Mouse (Mus musculus) kidney, adult 2 months (tissue): ENCODE results near the gene Prr19. TPM values are rescaled to one million over a fixed set of nuclear protein-coding genes. Genes with fewer than 3 reads are reported as not detected.
"Not testable (repeated sequence)": the region's sequence is repeated elsewhere in the genome, so short reads cannot be mapped to it uniquely, and the experiment has no call there.

Source experiments
- DNase-seq: peaks from one replicate; pipeline ENCODE4 v3.0.0; 2021
- H3K27ac ChIP-seq: fragments of 200-500 bp; 2 replicates; pipeline ENCODE4 v1.5.1; 2012; ENCODE audit warnings: low read depth, low read length, control low read depth, inconsistent platforms; ENCODE audit not compliant: insufficient read depth
- H3K27me3 ChIP-seq: fragments of 200-500 bp; replicated peaks from 2 replicates; pipeline ENCODE4 v1.6.1; 2012; ENCODE audit warnings: mild to moderate bottlenecking, moderate library complexity, low read length, inconsistent platforms; ENCODE audit not compliant: control insufficient read depth, insufficient read depth
- H3K36me3 ChIP-seq: fragments of 200-500 bp; 2 replicates; pipeline ENCODE4 v1.6.1; 2012; ENCODE audit warnings: mild to moderate bottlenecking, moderate library complexity, low read length, inconsistent platforms; ENCODE audit not compliant: control insufficient read depth, insufficient read depth
- H3K4me1 ChIP-seq: fragments of 200-500 bp; 2 replicates; pipeline ENCODE4 v1.6.1; 2011; ENCODE audit warnings: low read length; ENCODE audit not compliant: control insufficient read depth, insufficient read depth
- H3K4me3 ChIP-seq: fragments of 200-500 bp; 2 replicates; pipeline ENCODE4 v1.5.1; 2011; ENCODE audit warnings: mild to moderate bottlenecking, low read depth, low read length, control low read depth; ENCODE audit not compliant: insufficient read depth
- CTCF ChIP-seq: fragments of 200-500 bp; conservative IDR thresholded peaks from 2 replicates; pipeline ENCODE4 v1.5.1; 2011; ENCODE audit warnings: low read depth, mild to moderate bottlenecking, control low read depth, low read length, moderate library complexity, mixed read lengths; ENCODE audit not compliant: insufficient read depth, insufficient read length
- POLR2A ChIP-seq: fragments of 200-500 bp; IDR thresholded peaks from one replicate; pipeline ENCODE4 v1.6.1; 2011; ENCODE audit warnings: low read depth, low read length, control low read depth
- WGBS: fragments of 180-500 bp; shearing (Covaris S2); methylation state at CpG from one replicate; pipeline ENCODE4 v1.1.7; 2018; 5-methylcytosine and 5-hydroxymethylcytosine counted together
- polyA plus RNA-seq: library from polyadenylated mRNA; depleted of rRNA; stranded (reverse); fragments of >200 nt; gene quantifications from 2 replicates; pipeline ENCODE4 v1.2.3, GENCODE M21; 2012

Prr19 gene
- polyA plus RNA-seq, 1 experiment = 0.08 TPM

DNA sequence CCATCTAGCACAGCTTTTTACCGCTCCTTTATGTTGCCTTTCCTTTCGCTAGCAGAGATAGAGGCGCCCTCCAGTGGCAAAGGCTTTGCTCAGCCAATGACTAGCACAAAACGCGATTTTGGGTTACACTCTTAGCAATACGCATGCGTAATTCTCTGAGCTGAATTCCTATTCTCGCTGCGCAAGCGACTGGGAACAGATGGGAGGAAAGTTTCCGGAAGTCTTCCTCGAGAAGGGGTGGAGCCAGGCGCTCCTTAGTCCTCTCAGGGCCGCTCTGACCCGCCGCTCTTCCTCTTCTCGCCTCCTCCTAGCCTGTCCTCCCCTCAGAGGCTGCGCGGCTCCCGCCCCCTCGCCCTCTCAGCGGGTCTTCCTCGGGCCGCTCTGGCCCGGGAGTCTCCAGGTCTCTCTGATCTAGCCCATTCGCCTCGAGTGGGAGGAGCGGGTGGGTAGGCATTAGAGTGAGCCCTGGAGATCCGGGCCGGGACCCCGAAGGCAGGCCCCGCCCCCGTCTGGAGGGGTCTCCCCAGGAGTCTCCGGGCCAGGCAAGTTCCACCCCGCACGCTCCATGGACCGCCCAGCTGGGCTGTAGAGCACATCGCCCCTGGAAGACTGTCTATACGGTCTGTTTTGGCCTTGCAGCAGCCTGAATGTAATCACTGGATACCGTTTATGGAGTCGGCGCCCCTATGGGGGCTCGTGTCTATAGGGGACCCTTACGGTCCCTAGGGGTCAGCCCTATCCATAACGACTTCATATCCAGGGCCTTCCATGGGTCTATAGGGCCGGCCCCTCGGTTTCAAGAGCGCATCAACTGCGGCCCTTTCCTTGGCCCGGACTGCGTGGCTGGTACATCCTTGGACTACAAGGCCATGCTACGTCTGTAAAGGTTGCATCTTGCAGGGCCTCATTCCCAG is 15.6 kb downstream of the Prr19 start, which contains the start of gene Megf8:
Gene Megf8 (plus strand): TSS at position 633 of the 914 bp plus-strand sequence.
- peak within 1 kb of the TSS; percentile 33 for H3K27ac ChIP-seq
- H3K4me3 ChIP-seq = peak within 1 kb of the TSS; percentile 67
- DNase-seq = peak; percentile 99
- peaks cover 8% of the 10 kb centered on the region for H3K27me3 ChIP-seq
- TF ChIP-seq CTCF (peak; percentile 92), POLR2A (peak; percentile 25)
- 2% methylated on average over 52 of the region's 52 CpGs for WGBS
- H3K4me1 ChIP-seq = peaks cover 3% of the 10 kb centered on the region; the same call in 1 of the 2 replicates
- no peaks in the 10 kb centered on the region for H3K36me3 ChIP-seq

DNA sequence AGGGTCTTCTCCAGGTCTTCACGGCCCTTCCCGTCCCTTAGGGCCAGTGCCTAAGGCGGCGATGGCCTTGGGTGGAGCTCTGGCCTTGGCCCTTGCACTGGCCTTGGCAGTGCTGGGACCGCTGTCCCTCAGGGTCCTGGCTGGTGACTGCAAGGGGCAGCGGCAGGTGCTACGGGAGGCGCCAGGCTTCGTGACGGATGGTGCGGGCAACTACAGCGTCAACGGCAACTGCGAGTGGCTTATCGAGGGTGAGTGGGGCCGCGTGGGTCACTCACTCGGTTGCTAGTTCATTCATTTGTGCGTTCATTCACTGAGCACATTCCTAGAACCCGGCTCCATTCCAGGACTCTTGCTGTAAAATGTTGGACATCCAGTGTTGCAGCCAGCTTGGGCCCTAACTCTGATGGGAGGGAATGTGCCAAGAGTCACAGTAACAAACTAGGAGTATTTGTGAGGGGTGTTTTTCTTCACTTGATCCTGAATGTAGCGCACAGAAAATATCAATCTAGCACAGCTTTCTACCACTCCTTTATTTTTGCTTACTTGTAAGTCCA is 16.3 kb downstream of the Prr19 start:
- WGBS = 15% methylated on average over 21 of the region's 21 CpGs
- Histone ChIP-seq H3K27me3 (peaks cover 8% of the 10 kb centered on the region), H3K36me3 (no peaks in the 10 kb centered on the region), H3K4me3 (peak overlapping the region; percentile 67), H3K27ac (no peak overlapping the region), H3K4me1 (peaks cover 3% of the 10 kb centered on the region; the same call in 1 of the 2 replicates)
- no peak for TF ChIP-seq POLR2A
- no peak for TF ChIP-seq CTCF
- DNase-seq = no peak

DNA sequence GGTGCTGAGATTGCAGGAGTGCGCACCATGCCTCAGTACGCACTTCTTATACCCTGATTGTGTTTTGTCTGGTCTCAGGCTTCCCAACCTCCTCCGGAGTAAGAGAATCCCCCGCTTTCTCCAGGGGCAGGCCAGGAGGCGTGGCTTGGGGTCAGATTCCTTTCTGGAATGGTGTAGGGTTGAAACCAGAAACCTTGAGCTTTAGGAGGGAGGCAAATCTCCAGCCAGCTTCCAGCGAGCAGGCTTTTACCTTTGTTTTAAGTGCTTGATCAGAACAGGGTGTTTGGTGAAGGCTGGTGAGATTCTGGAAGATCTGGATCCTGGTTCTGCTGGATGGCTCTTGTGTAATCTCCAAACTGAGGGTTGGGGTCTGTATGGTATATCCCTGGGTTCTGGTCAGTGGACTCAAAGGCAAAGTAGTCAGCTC is 20.9 kb downstream of the Prr19 start:
- no peaks in the 10 kb centered on the region for H3K4me1 ChIP-seq
- H3K27me3 ChIP-seq = no peaks in the 10 kb centered on the region
- H3K36me3 ChIP-seq = no peaks in the 10 kb centered on the region
- peak; percentile 15 for DNase-seq
- H3K27ac ChIP-seq = no peak overlapping the region
- H3K4me3 ChIP-seq = no peak overlapping the region
- WGBS = 37% methylated on average over 6 of the region's 6 CpGs
- TF ChIP-seq CTCF (no peak), POLR2A (no peak)

DNA sequence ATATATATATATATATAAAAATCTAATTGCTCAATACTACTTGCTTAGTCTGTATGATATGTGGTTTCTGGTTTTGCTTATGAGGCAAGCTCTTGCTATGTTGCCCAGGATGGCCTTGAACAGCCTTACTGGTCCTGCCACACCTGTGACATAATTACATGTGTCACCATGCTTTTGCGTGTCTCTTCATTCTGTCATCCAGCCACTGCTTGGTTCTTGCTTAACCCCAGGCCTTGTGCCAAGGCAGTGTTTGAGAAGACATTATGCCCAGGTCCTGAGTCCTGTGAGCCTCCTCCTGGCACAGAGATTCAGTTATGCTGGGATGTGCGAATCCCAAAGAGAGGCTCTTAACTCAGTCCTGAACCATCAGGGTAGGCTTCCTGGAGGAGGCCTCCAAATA is 22.0 kb downstream of the Prr19 start:
- Histone ChIP-seq H3K27ac (no peak overlapping the region), H3K27me3 (no peaks in the 10 kb centered on the region), H3K36me3 (no peaks in the 10 kb centered on the region), H3K4me1 (no peaks in the 10 kb centered on the region), H3K4me3 (no peak overlapping the region)
- no peak for TF ChIP-seq POLR2A
- no peak for TF ChIP-seq CTCF
- no peak for DNase-seq
- WGBS = 94% methylated on average over 2 of the region's 2 CpGs

DNA sequence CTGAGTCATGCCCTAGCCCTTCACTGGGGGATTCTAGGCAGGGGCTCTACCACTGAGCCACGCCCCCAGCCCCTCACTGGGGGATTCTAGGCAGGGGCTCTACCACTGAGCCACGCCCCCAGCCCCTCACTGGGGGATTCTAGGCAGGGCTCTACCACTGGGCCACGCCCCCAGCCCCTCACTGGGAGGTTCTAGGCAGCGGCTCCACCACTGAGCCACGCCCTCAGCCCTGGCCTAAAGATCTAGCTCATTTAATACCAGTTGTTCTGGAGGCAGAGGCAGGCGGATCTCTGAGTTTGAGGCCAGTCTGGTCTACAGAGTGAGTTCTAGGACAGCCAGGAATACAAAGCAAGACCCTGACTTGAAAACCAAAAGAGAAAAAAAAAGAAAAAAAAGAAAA is 24.2 kb downstream of the Prr19 start:
- H3K27me3 ChIP-seq, H3K27ac ChIP-seq, DNase-seq, H3K4me3 ChIP-seq, H3K36me3 ChIP-seq, H3K4me1 ChIP-seq: not testable (repeated sequence)
- WGBS = 90% methylated on average over 6 of the region's 6 CpGs

DNA sequence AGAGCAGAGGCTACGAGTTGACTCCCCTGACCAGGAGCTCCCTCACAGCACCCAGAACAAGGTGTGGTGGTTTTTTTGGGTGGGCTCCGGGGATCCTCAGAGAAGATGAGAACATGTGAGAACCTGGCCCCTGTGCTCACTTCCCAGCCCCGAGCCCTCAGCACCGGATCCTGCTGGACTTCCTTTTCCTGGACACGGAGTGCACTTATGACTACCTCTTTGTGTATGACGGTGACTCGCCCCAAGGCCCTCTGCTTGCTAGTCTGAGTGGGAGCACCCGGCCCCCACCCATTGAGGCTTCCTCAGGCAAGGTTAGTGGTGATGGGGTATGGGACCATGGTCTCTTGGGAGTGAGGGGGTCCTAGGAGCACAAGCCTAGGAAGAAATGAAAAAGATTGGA is 25.0 kb downstream of the Prr19 start:
- 76% methylated on average over 8 of the region's 8 CpGs for WGBS
- no peak for TF ChIP-seq POLR2A
- TF ChIP-seq CTCF = no peak
- no peaks in the 10 kb centered on the region for H3K36me3 ChIP-seq
- no peak overlapping the region for H3K4me3 ChIP-seq
- H3K4me1 ChIP-seq = no peaks in the 10 kb centered on the region
- no peak overlapping the region for H3K27ac ChIP-seq
- H3K27me3 ChIP-seq = no peaks in the 10 kb centered on the region
- DNase-seq = peak; percentile 12

DNA sequence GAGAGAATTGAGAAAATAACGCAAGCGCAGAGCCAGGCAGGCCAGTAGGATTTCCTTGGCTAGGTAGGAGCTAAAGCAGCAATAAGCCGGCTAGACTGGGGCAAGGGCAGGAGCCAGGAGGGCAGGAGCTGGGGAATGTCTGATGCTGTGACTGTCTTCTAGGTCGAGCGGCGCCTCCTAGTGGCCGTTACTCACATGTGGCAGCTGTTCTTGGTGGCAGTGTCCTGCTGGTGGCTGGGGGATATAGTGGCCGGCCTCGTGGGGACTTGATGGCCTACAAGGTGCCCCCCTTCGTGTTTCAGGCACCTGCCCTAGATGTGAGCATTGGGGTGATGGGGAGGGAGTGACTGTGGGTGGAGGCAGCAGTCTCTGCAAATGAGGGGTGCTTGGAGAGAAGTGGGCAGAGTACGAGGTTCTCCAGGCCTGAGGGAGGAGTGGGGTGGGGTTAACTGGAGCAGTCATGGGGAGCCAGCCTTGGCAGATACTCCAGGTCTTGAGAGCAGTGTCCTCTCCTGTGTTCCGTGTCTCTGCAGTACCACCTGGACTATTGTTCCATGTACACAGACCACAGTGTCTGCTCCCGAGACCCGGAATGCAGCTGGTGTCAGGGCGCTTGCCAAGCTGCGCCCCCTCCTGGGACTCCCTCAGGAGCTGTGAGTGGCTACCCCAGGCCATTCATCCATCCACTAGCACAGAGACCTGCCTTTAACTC is 32.5 kb downstream of the Prr19 start:
- Histone ChIP-seq H3K4me1 (no peaks in the 10 kb centered on the region), H3K36me3 (no peaks in the 10 kb centered on the region), H3K27ac (no peak overlapping the region), H3K27me3 (no peaks in the 10 kb centered on the region), H3K4me3 (no peak overlapping the region)
- WGBS = 47% methylated on average over 16 of the region's 16 CpGs
- TF ChIP-seq CTCF (peak; percentile 81), POLR2A (no peak)
- peak; percentile 81 for DNase-seq
